Mouse (Mus musculus) embryonic facial prominence, embryonic 11.5 days (tissue): ENCODE data around the gene Gpr183. TPM values are rescaled to one million over a fixed set of nuclear protein-coding genes. Genes with fewer than 3 reads are reported as not detected.

ENCODE experiments used
- ATAC-seq: fragments of 200-750 bp; cut with Nextera tagmentation; replicated peaks from 2 replicates; pipeline ENCODE4 v1.8.0; 2017; ENCODE audit warnings: low read depth; ENCODE audit not compliant: insufficient number of reproducible peaks, low FRiP score, low TSS enrichment
- DNase-seq: peaks from one replicate; pipeline ENCODE4 v3.0.0-alpha.2; 2015; ENCODE audit warnings: low spot score
- H3K27ac ChIP-seq: fragments of 300-500 bp; sonication (generic); replicated peaks from 2 replicates; pipeline ENCODE4 v1.5.1; 2014; ENCODE audit warnings: mild to moderate bottlenecking, low read depth, low read length, control low read depth
- H3K27me3 ChIP-seq: fragments of 300-500 bp; sonication (generic); 2 replicates; pipeline ENCODE4 v1.6.1; 2014; ENCODE audit warnings: mild to moderate bottlenecking, low read length, moderate library complexity, mixed read lengths; ENCODE audit not compliant: control insufficient read depth, insufficient read depth
- H3K36me3 ChIP-seq: fragments of 300-500 bp; sonication (generic); replicated peaks from 2 replicates; pipeline ENCODE4 v1.6.1; 2014; ENCODE audit warnings: low read depth, mild to moderate bottlenecking, low read length, moderate library complexity, mixed read lengths; ENCODE audit not compliant: control insufficient read depth, insufficient read depth
- H3K4me1 ChIP-seq: fragments of 300-500 bp; sonication (generic); 2 replicates; pipeline ENCODE4 v1.6.1; 2014; ENCODE audit warnings: low read length, mixed read lengths; ENCODE audit not compliant: control insufficient read depth, insufficient read depth
- H3K4me2 ChIP-seq: fragments of 300-500 bp; sonication (generic); 2 replicates; pipeline ENCODE4 v1.6.1; 2014; ENCODE audit warnings: low read depth, mild to moderate bottlenecking, control low read depth, low read length, moderate library complexity
- H3K4me3 ChIP-seq: fragments of 300-500 bp; sonication (generic); 2 replicates; pipeline ENCODE4 v1.5.1; 2014; ENCODE audit warnings: low read depth, low read length, control low read depth
- H3K9ac ChIP-seq: fragments of 300-500 bp; sonication (generic); replicated peaks from 2 replicates; pipeline ENCODE4 v1.6.1; 2014; ENCODE audit warnings: mild to moderate bottlenecking, control low read depth, low read length
- H3K9me3 ChIP-seq: fragments of 300-500 bp; sonication (generic); replicated peaks from 2 replicates; pipeline ENCODE4 v1.6.1; 2016; ENCODE audit warnings: mild to moderate bottlenecking, low read length, inconsistent platforms, mixed read lengths; ENCODE audit not compliant: control insufficient read depth
- WGBS: fragments of 180-500 bp; shearing (Covaris S2); extraction: QIAGEN DNeasy Blood & Tissue Kit; methylation state at CpG from one replicate; pipeline ENCODE4 v1.1.7; 2014; 5-methylcytosine and 5-hydroxymethylcytosine counted together
- polyA plus RNA-seq: library from polyadenylated mRNA; unstranded; fragments of >200 nt; fragmentation: Nextera tagmentation; extraction: Ambion mirVana; gene quantifications from 2 replicates; pipeline ENCODE4 v1.2.1, GENCODE M21; 2014

Gene Gpr183
- polyA plus RNA-seq, 1 experiment from 2014 or later: 4.3 TPM

DNA sequence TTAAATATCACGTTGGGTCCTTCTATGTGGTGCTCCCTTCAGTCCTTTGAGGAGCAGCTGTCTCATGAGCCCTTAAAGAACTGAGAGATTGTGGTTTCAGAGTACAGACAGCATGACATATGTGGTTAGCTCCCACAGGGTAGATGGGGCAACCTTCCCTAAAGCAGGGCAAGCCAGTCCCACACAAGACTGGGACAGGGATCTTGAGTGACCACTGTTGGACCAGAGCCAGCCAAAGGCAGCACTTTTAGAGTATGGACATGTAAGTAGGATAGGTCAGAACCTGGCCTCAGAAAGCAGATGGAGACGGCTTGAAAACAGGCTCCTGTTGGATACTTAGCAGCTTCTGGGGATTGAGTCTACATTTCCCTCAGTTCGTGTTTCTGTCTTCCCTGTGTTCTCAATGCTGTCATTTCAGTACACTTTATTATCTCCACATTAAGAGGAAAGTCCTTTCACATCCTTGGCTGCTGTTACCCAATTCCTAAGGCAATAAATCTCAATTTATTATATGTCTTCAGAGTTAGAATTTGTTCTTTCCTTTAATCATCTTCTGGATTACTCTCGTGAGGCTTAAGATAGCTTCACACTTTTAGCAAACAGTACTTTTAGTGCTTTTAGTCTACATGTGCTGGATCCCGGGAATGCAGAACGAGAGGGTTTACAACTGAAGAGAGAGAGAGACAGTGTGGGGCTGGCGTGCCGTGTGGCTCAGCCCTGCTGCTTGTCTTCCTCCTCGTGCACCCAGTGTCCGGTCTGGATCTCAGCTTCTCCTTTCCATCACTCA lies 6.1 kb downstream of the Gpr183 start:
- Histone ChIP-seq H3K27me3 (no peaks in the 10 kb centered on the region), H3K4me2 (no peak overlapping the region), H3K36me3 (no peaks in the 10 kb centered on the region), H3K4me1 (no peaks in the 10 kb centered on the region), H3K9ac (no peak overlapping the region), H3K27ac (no peak overlapping the region), H3K4me3 (no peak overlapping the region), H3K9me3 (no peaks in the 10 kb centered on the region)
- WGBS: 92% methylated on average over 10 of the region's 10 CpGs
- DNase-seq (no peak), ATAC-seq (no peak)

DNA sequence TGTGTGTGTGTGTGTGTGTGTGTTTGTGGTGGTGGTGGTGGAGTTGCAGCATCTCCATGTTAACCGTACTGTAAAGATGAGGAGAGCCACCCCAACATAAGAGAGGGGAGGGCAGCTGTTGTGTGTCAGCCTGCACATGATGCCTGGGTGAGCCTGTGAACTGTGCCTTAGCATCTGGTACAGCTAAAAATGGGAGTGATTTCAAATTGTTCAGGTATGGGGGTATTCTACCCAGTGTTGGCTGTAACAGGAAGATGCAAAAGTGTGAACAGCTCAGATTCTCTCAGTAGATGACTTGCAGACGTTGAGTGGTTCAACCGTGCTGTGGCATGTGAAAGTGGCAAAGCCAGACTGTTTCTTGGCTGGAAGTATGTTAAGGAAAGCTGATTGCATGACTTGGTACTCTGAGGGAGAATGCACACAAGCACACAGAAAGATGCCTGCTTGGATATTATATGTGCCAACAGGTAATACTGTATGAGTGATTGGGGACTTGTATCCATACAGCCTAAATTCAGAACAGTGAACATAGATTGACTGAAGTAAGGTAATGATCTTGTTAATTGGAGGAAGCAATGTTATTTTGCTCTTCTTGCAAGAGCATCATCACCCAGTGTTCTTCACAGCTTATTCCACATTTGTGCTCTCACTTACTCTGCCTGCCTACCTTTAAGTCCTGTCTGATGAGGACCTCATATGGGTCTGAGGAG lies 6.8 kb downstream of the Gpr183 start:
- ATAC-seq: no peak
- Histone ChIP-seq H3K4me1 (no peaks in the 10 kb centered on the region), H3K27me3 (no peaks in the 10 kb centered on the region), H3K4me3 (no peak overlapping the region), H3K4me2 (no peak overlapping the region), H3K27ac (no peak overlapping the region), H3K9ac (no peak overlapping the region), H3K9me3 (no peaks in the 10 kb centered on the region), H3K36me3 (no peaks in the 10 kb centered on the region)
- no peak for DNase-seq
- 93% methylated on average over 3 of the region's 3 CpGs for WGBS

DNA sequence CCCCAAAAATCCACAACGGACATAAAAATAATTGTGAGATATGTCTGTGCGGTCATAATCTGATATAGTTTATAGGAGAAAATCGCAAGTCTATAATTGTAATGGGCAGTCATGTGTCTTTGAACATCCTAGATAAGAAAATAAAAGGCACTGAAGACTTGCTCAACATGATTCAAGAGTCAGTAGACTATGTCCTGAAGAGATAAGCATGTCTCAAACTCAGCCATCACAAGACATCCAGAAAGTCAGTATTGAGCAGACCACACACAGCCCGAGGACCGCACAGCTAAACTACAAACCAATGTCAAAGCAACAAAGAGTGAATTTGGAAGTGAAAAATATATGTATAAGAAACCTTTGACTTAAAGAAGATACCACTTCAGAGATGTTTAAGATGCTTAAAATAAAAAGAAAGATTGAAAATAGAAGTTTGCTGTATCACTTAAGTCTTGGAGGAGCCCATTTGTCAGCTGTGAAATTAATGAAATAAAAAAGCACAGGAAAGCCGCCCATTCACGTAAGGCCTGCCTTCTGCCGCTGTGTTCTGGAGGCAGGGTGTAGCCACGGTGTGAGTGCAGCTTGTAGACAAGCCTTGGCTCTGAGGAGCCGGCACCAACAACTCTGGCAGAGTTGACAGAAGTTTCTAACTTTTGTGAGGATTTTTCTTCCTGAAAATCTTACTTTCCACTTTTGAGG lies 7.7 kb downstream of the Gpr183 start:
- no peaks in the 10 kb centered on the region for H3K36me3 ChIP-seq
- no peaks in the 10 kb centered on the region for H3K9me3 ChIP-seq
- no peak for DNase-seq
- H3K4me3 ChIP-seq: no peak overlapping the region
- no peak overlapping the region for H3K9ac ChIP-seq
- no peaks in the 10 kb centered on the region for H3K4me1 ChIP-seq
- no peaks in the 10 kb centered on the region for H3K27me3 ChIP-seq
- H3K27ac ChIP-seq: no peak overlapping the region
- WGBS: 93% methylated on average over 10 of the region's 10 CpGs
- no peak overlapping the region for H3K4me2 ChIP-seq
- no peak for ATAC-seq

DNA sequence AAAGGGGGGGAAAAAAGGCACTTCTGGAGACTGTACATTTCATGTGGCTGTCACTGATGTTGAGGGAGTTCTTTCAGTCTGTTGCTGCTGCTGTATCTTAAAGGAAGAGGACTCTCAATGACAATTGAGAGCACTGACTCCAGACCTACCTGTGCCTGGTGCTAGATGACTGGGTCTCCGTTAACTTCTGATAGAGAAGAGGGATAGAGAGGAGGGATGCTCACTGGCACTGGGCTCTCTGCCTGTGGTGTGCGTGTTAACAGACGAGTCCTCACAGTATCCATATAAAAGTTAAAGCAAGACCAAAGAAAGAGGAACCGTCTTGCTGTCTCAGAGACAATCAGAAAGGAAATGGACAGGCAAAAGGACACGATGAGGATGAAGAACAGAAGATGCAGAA lies 8.7 kb downstream of the Gpr183 start:
- Histone ChIP-seq H3K27ac (no peak overlapping the region), H3K4me3 (no peak overlapping the region), H3K9me3 (no peaks in the 10 kb centered on the region), H3K9ac (no peak overlapping the region), H3K27me3 (no peaks in the 10 kb centered on the region), H3K4me1 (no peaks in the 10 kb centered on the region), H3K4me2 (no peak overlapping the region), H3K36me3 (no peaks in the 10 kb centered on the region)
- DNase-seq (no peak), ATAC-seq (no peak)
- 93% methylated on average over 5 of the region's 5 CpGs for WGBS

DNA sequence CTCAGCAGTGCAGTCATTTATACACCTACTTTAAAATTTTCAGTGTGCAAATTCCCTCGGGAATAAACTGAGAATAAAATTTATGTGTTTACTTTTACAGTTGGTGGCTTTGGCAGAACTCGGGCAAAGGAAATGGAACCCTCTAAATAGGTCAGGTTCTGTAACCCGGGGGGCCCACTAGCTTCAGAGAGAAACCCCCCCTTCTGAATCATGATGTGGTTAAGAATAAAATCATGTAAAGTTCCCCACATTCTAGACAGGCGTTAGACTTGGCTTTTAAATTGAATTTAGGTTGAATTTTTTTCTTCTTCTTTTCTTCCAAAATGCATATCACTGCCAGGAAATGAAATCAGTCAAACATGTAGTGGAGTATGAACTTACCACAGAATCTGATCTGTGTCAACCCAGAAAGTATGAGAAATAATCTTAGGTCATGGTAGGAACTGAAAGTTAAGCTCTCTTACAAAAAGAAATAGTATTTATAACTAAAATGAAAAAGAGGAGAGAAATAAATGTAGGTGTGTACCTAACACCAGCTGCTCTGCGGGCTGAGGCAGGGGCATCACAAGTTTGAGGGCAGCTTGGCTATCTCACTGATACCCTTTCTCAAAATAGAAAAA lies 9.7 kb downstream of the Gpr183 start:
- H3K4me2 ChIP-seq: no peak overlapping the region
- H3K4me1 ChIP-seq: no peaks in the 10 kb centered on the region
- no peak overlapping the region for H3K27ac ChIP-seq
- no peak for DNase-seq
- ATAC-seq: no peak
- no peak overlapping the region for H3K9ac ChIP-seq
- H3K27me3 ChIP-seq: no peaks in the 10 kb centered on the region
- H3K36me3 ChIP-seq: no peaks in the 10 kb centered on the region
- WGBS: 84% methylated on average over 5 of the region's 5 CpGs
- no peak overlapping the region for H3K4me3 ChIP-seq
- no peaks in the 10 kb centered on the region for H3K9me3 ChIP-seq

DNA sequence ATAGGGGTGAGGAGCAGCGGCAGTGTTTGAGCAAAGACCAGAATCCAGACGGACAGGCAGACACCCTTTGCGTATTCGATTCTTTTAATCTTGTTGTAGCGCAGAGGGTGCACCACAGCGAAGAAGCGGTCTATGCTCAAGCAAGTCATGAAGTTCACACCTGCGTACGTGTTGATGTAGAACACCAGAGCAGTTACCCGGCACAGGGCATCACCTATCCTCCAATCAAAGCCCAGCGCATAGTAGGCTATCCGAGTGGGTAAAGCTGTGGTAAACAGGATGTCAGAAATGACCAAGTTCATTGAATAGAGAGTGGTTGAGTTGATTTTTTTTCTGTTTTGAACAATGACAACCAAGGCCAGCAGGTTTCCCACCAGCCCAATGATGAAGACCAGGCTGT lies 10.4 kb downstream of the Gpr183 start:
- H3K36me3 ChIP-seq: no peaks in the 10 kb centered on the region
- H3K4me3 ChIP-seq: no peak overlapping the region
- H3K27me3 ChIP-seq: no peaks in the 10 kb centered on the region
- no peak for DNase-seq
- no peak for ATAC-seq
- WGBS: 96% methylated on average over 12 of the region's 12 CpGs
- no peak overlapping the region for H3K27ac ChIP-seq
- no peak overlapping the region for H3K4me2 ChIP-seq
- no peaks in the 10 kb centered on the region for H3K4me1 ChIP-seq
- H3K9ac ChIP-seq: no peak overlapping the region
- no peaks in the 10 kb centered on the region for H3K9me3 ChIP-seq

DNA sequence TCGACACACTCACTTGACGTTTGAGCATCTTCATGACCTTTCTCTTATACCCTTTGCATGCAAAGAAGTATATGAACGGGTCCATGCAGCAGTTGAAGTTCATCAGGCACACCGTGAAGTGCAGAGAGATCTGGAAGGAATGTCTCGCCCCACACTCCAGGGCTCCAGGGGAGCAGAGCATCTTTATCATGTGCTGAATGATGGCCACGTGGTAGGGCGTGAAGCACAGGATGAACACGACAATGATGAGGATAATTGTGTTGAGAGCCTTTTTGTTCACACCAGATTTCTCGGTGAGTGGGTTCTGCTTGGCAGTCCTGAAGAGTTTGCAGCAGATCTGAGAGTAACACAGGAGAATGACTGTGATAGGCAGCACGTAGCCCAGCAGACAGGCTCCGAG lies 10.9 kb downstream of the Gpr183 start:
- Histone ChIP-seq H3K9ac (no peak overlapping the region), H3K4me3 (no peak overlapping the region), H3K27me3 (no peaks in the 10 kb centered on the region), H3K4me2 (no peak overlapping the region), H3K36me3 (no peaks in the 10 kb centered on the region), H3K4me1 (no peaks in the 10 kb centered on the region), H3K27ac (no peak overlapping the region), H3K9me3 (no peaks in the 10 kb centered on the region)
- ATAC-seq: no peak
- WGBS: 93% methylated on average over 11 of the region's 11 CpGs
- no peak for DNase-seq
